Comparison of ENCODE assay signal across 27 mouse cellular contexts in genomic region chr12:111974578-111974977, GRCm38 (mm10). TPM values are rescaled to one million over a fixed set of nuclear protein-coding genes. Genes with fewer than 3 reads are reported as not detected.
"Had no signal": no experiment of that assay in that cellular context is flagged by ENCODE, and none has a peak within 500 bp of the region (broad histone marks: within the 10 kb centered on the region; RNA-seq: fewer than 3 reads in every experiment).

No protein-coding gene starts in this region.

- H3K9me3 ChIP-seq: kidney, embryonic 15.5 days; limb, embryonic 12.5 days; limb, embryonic 15.5 days; midbrain, embryonic 13.5 days; stomach, embryonic 15.5 days had no signal

- H3K27me3 ChIP-seq: limb, embryonic 15.5 days; midbrain, embryonic 13.5 days; stomach, embryonic 15.5 days had no signal

- H3K9ac ChIP-seq: kidney, embryonic 15.5 days; limb, embryonic 12.5 days; limb, embryonic 15.5 days; liver, embryonic 14.5 days; liver, postnatal 0 days; lung, embryonic 14.5 days; midbrain, embryonic 13.5 days; stomach, embryonic 15.5 days had no signal

- H3K4me1 ChIP-seq: kidney, embryonic 15.5 days had no signal

- ATAC-seq: liver, postnatal 0 days; lung, postnatal 0 days; midbrain, embryonic 13.5 days had no signal

- H3K36me3 ChIP-seq: kidney, embryonic 15.5 days; limb, embryonic 12.5 days; limb, embryonic 15.5 days; midbrain, embryonic 13.5 days; stomach, embryonic 15.5 days had no signal

- H3K4me2 ChIP-seq: kidney, embryonic 15.5 days; limb, embryonic 12.5 days; limb, embryonic 15.5 days; liver, embryonic 11.5 days; lung, embryonic 14.5 days; midbrain, embryonic 13.5 days; stomach, embryonic 15.5 days had no signal

- DNase-seq: kidney, adult 11 months; kidney, adult 8-10 months; kidney, postnatal 10 days; kidney, postnatal 4 days; left cerebral cortex, postnatal 4 days; liver, postnatal 0 days; lung, embryonic 14.5 days; right cerebral cortex, postnatal 14 days; right cerebral cortex, postnatal 4 days; spleen, adult 18-20 months; thymus, adult 2 months; thymus, postnatal 14 days; thymus, postnatal 4 days had no signal

- H3K27ac ChIP-seq: kidney, embryonic 15.5 days; limb, embryonic 12.5 days; limb, embryonic 15.5 days; liver, embryonic 14.5 days; macrophage; midbrain, embryonic 13.5 days; stomach, embryonic 15.5 days had no signal

- H3K4me3 ChIP-seq: kidney, embryonic 15.5 days; limb, embryonic 12.5 days; limb, embryonic 15.5 days; midbrain, embryonic 13.5 days; stomach, embryonic 15.5 days had no signal

RNA-seq across cellular contexts. Expression of gene Tdrd9, which starts 3.2 kb away (rescaled TPM):
- polyA plus RNA-seq: macrophage had no signal

RNA-seq across cellular contexts. Expression of gene Rd3l, which starts 6.5 kb away (rescaled TPM):
- total RNA-seq: left cerebral cortex, adult 8-10 months; left cerebral cortex, postnatal 14 days; left cerebral cortex, postnatal 4 days had no signal
- polyA plus RNA-seq: kidney, embryonic 15.5 days; limb, embryonic 12.5 days; limb, embryonic 15.5 days; liver, embryonic 11.5 days; liver, embryonic 14.5 days; liver, postnatal 0 days; lung, embryonic 14.5 days; lung, postnatal 0 days; macrophage; midbrain, embryonic 13.5 days; midbrain, postnatal 0 days; neural tube, embryonic 11.5 days; neural tube, embryonic 14.5 days; stomach, embryonic 15.5 days; thymus, adult 2 months had no signal
